Mouse (Mus musculus) WW6 (cell line): ENCODE data around the gene Haspin.
"Not testable (repeated sequence)": the region's sequence is repeated elsewhere in the genome, so short reads cannot be mapped to it uniquely, and the experiment has no call there.

Source experiments
- DNase-seq: peaks from one replicate; pipeline ENCODE4 v3.0.0-alpha.2; 2013; ENCODE audit warnings: low read depth, low spot score

The Haspin gene

GRCm38 (mm10) chr11:73144261-73144681 lies 6.2 kb upstream of the Haspin start:
- DNase-seq: no peak

GRCm38 (mm10) chr11:73137116-73137515 lies 978 bp downstream of the Haspin start:
- DNase-seq: no peak

GRCm38 (mm10) chr11:73136587-73136986 lies 1.5 kb downstream of the Haspin start:
- DNase-seq: no peak

DNA sequence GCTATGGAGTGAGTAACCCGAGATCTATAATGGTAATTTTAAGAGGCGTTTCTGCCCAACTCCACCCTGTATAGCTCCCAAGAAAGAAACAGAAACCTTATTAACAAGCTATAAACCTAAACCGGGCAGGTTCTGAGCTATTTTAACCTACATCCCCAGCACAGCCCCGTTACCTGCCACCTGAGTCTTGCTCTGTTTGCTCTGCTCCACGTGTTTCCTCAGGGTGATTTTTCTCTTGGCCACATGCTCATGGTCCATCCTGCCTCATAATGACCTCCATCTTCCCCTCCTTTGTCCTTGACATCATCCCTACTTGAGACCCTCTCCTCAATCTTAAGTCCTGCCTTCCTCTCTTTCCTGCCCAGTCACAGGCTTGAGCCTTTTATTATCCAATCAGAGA lies 3.9 kb downstream of the Haspin start:
- DNase-seq: no peak

- DNase-seq: no peak
These were observed 5.1 kb downstream of the Haspin start for GRCm38 (mm10) chr11:73132999-73133398.

DNA sequence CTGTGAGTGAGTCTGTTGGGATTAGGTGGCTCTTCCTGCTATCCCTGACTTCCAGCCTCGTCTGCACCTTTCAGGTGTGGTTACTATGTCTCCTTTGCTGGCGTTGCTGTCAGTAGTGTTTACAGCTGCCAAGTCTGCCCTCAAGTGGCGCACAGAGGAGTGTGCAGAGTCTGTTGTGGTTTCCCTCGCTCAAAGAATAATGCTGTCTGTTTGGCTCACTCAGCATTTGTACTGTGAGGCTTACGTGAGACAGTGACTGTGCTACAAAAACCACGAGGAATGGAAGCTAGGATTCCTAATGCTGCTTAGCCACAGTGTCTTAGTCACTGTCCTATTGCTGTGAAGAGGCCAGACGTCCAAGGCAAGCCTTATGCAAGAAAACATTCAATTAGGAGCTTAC lies 7.1 kb downstream of the Haspin start:
- no peak for DNase-seq

- no peak for DNase-seq
These were observed 11.6 kb downstream of the Haspin start for GRCm38 (mm10) chr11:73126495-73126894.

DNA sequence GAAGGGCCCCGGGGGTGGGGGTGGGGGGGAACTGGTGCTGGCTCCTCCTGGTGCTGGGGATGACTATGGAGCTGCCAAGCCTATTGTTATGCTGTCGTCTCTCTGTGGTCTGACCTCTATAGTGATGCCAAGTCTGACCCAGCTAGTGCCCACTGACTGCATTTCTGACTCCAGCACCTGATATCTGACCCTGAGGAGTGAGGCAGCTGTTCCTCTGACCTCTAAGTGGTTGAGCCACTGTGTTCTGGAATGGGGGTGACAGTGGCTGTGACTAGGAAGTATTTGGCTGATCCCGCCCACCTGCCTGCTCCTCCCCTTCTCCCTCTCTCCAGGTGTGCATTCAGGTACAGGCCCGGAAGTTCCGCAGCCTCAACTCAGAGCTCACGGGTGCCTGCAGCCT lies 26.7 kb downstream of the Haspin start:
- no peak for DNase-seq

DNA sequence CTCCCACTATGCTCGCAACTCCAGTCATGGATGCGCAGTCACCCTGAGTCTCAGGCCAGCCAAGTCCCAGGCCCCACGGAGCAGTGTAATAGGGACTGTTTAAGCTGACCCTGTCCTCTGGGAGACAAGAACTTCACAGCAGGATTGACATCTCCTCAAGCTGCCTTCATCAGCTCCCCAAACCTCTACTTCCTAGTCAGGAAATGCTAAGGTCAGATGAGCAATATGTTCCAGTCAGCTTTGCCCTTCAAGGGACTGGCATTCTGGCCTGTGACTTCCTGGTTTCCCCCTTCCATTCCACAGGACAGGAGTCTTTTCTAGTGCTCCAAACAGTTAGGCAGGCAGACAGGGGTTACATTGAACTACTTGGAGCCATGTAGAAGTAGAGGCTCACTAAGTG lies 28.2 kb downstream of the Haspin start:
- DNase-seq: no peak

DNA sequence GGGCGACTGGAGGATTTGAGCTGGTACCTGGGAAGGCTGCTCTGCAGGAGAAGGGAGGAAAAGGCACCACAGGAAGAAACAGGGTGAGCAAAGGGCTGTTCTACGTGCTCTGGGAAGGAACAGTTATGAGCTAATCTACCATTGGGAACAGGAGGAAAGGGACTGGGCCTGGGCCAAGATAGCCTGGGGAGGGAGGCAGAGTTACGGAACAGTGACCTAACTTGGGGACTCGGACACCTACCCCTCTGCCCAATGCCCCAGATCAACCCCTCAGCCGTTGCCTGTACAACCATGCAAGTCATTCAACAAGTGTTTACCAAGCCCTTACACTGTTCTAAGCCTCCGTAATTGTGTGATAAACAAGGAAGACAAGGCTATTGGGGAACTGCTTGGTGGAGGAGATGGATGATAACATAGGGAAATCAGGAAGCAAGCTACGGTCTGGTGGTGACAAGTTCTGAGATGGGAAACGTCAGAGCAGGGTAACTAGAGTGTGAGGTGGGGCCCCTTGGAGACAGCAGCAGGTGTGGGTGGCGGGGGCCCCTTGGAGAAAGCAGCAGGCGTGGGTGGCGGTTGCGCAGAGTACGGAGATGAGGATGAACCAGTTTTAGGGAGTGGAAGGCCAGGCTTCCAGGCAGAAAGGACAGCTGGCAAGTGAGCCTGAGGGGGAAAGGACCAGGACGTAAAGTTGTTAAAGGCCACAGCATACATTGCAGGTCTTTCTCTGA lies 29.0 kb downstream of the Haspin start:
- no peak for DNase-seq

- no peak for DNase-seq
These were observed 29.7 kb downstream of the Haspin start for GRCm38 (mm10) chr11:73108195-73108897.

- not testable (repeated sequence) for DNase-seq
These were observed 30.7 kb downstream of the Haspin start for GRCm38 (mm10) chr11:73107358-73107757.

DNA sequence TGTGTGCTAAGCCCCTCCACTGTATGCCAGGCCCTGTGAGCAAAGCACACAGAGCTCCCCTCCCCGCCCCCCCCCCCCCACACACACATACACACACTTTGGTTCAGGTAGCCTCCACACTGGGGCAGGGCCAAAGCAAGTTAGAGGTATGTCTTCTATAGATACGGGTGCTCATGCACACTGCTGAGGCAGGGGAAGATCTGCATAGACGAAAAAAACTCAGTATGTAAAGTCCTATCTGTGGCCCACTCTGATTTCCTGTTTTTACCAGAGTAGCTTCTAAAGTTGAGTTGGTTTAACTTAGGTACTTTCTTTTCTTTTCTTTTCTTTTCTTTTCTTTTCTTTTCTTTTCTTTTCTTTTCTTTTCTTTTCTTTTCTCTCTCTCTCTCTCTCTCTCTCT lies 32.8 kb downstream of the Haspin start:
- DNase-seq: no peak

DNA sequence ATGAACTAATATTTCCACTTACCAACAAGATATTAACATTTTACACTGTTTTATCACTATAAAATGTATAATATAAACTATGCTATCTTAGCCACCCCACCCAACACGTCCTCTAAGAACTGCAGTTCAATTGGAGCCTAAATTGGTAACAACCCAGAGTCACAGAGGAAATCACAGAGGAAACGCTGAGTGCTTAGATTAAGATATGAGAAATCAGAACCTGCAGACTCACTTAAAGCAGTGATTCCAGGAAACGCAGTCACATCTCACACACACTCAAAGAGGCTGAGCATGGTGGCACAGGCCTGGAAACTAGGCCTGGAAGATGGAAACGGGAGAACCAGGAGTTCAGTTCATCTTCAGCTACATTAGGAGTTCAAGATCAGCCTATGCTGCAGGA lies 36.8 kb downstream of the Haspin start:
- no peak for DNase-seq

- DNase-seq: no peak
These were observed 37.9 kb downstream of the Haspin start for GRCm38 (mm10) chr11:73099976-73100750.

GRCm38 (mm10) chr11:73098860-73099259 lies 39.2 kb downstream of the Haspin start:
- no peak for DNase-seq

- no peak for DNase-seq
These were observed 43.7 kb downstream of the Haspin start for GRCm38 (mm10) chr11:73094231-73094995.

DNA sequence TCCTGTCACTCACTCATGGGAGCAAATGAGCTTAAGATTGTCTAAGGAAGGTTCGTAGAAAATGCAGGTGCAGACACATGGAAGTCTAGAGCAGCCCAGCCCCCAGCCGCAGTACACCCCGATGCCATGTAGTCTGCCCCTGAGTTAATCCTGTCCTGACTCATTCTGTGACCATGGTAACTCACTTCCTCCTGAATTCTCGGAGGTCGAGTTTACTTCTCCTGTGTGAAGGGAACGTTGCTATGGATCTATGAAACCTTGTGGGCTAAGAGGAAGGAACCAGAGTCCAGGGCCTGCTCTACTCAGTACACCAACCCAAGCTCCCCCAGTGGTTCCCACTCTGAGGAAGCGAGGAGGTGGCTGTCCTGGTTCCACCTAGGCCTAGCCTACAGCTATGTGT lies 45.2 kb downstream of the Haspin start:
- DNase-seq: no peak

GRCm38 (mm10) chr11:73092057-73092456 lies 46.0 kb downstream of the Haspin start:
- DNase-seq: no peak

GRCm38 (mm10) chr11:73090826-73091225 lies 47.3 kb downstream of the Haspin start:
- no peak for DNase-seq

GRCm38 (mm10) chr11:73090283-73090682 lies 47.8 kb downstream of the Haspin start, which contains the start of gene Itgae:
Itgae (plus strand) TSS chr11:73090583.
- no peak for DNase-seq
